Mouse (Mus musculus) neural tube, embryonic 14.5 days (tissue): ENCODE measurements around the gene Olfml2a. TPM values are rescaled to one million over a fixed set of nuclear protein-coding genes. Genes with fewer than 3 reads are reported as not detected.

ENCODE experiments used
- ATAC-seq: fragments of 200-750 bp; cut with Nextera tagmentation; 2 replicates; pipeline ENCODE4 v1.8.0; 2017; ENCODE audit warnings: low read depth, mild to moderate bottlenecking, moderate TSS enrichment, moderate library complexity
- H3K27ac ChIP-seq: fragments of 300-500 bp; sonication (generic); 2 replicates; pipeline ENCODE4 v1.5.1; 2014; ENCODE audit warnings: low read depth, mild to moderate bottlenecking, control low read depth, low read length, moderate library complexity, mixed read lengths
- H3K27me3 ChIP-seq: fragments of 300-500 bp; sonication (generic); 2 replicates; pipeline ENCODE4 v1.6.1; 2014; ENCODE audit warnings: low read length; ENCODE audit not compliant: control insufficient read depth, insufficient read depth
- H3K36me3 ChIP-seq: fragments of 300-500 bp; sonication (generic); 2 replicates; pipeline ENCODE4 v1.6.1; 2014; ENCODE audit warnings: low read length, mixed read lengths; ENCODE audit not compliant: control insufficient read depth, insufficient read depth
- H3K4me1 ChIP-seq: fragments of 300-500 bp; sonication (generic); 2 replicates; pipeline ENCODE4 v1.6.1; 2014; ENCODE audit warnings: low read length; ENCODE audit not compliant: control insufficient read depth, insufficient read depth
- H3K4me2 ChIP-seq: fragments of 300-500 bp; sonication (generic); 2 replicates; pipeline ENCODE4 v1.6.1; 2014; ENCODE audit warnings: mild to moderate bottlenecking, low read depth, low read length, control low read depth
- H3K4me3 ChIP-seq: fragments of 300-500 bp; sonication (generic); 2 replicates; pipeline ENCODE4 v1.5.1; 2014; ENCODE audit warnings: low read depth, low read length, control low read depth, mixed read lengths
- H3K9ac ChIP-seq: fragments of 300-500 bp; sonication (generic); replicated peaks from 2 replicates; pipeline ENCODE4 v1.6.1; 2014; ENCODE audit warnings: low read depth, mild to moderate bottlenecking, control low read depth, low read length, mixed read lengths
- H3K9me3 ChIP-seq: fragments of 300-500 bp; sonication (generic); 2 replicates; pipeline ENCODE4 v1.6.1; 2016; ENCODE audit warnings: low read length; ENCODE audit not compliant: control insufficient read depth
- WGBS: fragments of 180-500 bp; shearing (Covaris S2); extraction: QIAGEN DNeasy Blood & Tissue Kit; methylation state at CpG from one replicate; pipeline ENCODE4 v1.1.7; 2014; 5-methylcytosine and 5-hydroxymethylcytosine counted together
- polyA plus RNA-seq: library from polyadenylated mRNA; unstranded; fragments of >200 nt; fragmentation: Nextera tagmentation; extraction: Ambion mirVana; gene quantifications from 2 replicates; pipeline ENCODE4 v1.2.1, GENCODE M21; 2014

Olfml2a gene
- polyA plus RNA-seq, 1 experiment from 2014 or later, result 0.94 TPM

DNA sequence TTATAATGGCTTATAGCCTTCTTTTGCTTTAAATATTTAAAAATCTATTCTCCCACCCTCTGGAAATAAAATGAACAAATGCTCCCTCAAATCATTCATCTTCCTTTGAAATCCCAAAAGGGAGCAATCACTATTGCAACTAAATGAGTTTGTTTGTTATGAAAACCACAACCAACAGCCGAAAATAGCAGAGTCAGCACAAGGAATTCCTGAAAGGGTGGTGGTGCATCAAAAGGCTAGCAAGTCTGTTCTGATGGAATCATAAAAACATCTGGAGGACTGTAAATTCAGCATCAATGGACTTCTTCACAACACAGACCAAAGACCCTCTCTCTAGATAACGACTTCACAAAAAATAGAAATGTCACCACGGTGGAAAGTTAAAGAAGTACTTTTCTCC, 8.3 kb upstream of the Olfml2a start:
- no peak for ATAC-seq
- Histone ChIP-seq H3K9ac (no peak overlapping the region), H3K4me1 (peaks cover 12% of the 10 kb centered on the region), H3K4me2 (no peak overlapping the region), H3K9me3 (no peaks in the 10 kb centered on the region), H3K4me3 (no peak overlapping the region), H3K27me3 (no peaks in the 10 kb centered on the region), H3K27ac (no peak overlapping the region), H3K36me3 (no peaks in the 10 kb centered on the region)
- 9% methylated on average over 3 of the region's 3 CpGs for WGBS

DNA sequence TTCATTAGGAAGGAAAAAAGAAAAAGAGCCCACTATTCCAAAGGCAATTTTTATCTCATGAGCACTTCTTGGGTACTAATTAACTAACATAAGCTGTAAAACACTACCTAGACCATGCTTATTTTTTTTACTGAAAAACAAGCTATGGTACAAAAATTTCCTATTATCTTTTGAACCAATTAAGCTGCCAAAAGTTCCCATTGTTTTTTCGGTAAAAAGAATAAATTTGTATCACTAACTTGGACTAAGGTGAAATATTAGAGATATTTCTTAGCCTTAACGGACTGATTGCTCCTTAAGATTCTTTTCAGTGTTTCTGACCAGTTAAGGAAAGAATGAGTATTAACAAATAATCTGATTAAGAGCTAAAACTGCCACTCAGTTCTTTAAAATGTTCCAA, 7.9 kb upstream of the Olfml2a start:
- no peaks in the 10 kb centered on the region for H3K36me3 ChIP-seq
- H3K4me1 ChIP-seq, result peaks cover 12% of the 10 kb centered on the region
- H3K27ac ChIP-seq, result no peak overlapping the region
- no peak overlapping the region for H3K4me2 ChIP-seq
- no peak for ATAC-seq
- no peaks in the 10 kb centered on the region for H3K9me3 ChIP-seq
- H3K9ac ChIP-seq, result no peak overlapping the region
- no peaks in the 10 kb centered on the region for H3K27me3 ChIP-seq
- WGBS, result 24% methylated on average over 2 of the region's 2 CpGs
- peak overlapping the region; percentile 89; the same call in 1 of the 2 replicates for H3K4me3 ChIP-seq

DNA sequence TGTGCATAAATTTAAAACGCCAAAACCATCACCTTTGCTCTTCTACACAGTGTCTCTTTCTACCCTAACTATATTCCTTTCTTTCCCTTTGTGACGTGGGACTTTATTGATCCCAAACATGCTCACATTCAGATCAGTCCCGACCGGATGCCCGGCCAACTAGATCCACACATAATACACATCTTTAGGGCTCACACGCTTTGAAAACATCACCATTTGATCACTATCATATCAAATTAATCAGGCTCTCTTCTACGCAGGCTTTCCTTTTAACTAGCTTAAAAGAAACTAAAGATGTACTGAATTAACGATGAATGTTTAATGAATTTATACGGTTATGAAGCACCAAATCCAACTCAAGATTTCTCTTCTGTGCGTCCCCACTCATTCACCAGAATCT, 7.2 kb upstream of the Olfml2a start:
- H3K4me1 ChIP-seq, result peaks cover 12% of the 10 kb centered on the region
- ATAC-seq, result no peak
- no peaks in the 10 kb centered on the region for H3K27me3 ChIP-seq
- 3% methylated on average over 10 of the region's 10 CpGs for WGBS
- H3K4me2 ChIP-seq, result peak overlapping the region; percentile 85
- H3K9me3 ChIP-seq, result no peaks in the 10 kb centered on the region
- peak overlapping the region; percentile 53; the same call in 1 of the 2 replicates for H3K9ac ChIP-seq
- H3K4me3 ChIP-seq, result peak overlapping the region; percentile 89
- H3K36me3 ChIP-seq, result no peaks in the 10 kb centered on the region
- no peak overlapping the region for H3K27ac ChIP-seq

GRCm38 (mm10) chr2:38925171-38926080, 6.4 kb upstream of the Olfml2a start:
- Histone ChIP-seq H3K27me3 (no peaks in the 10 kb centered on the region), H3K4me3 (peak overlapping the region; percentile 89), H3K9me3 (no peaks in the 10 kb centered on the region), H3K27ac (peak overlapping the region; percentile 76), H3K36me3 (no peaks in the 10 kb centered on the region), H3K4me2 (peak overlapping the region; percentile 85), H3K4me1 (peaks cover 12% of the 10 kb centered on the region), H3K9ac (peak overlapping the region; percentile 53)
- ATAC-seq, result peak; percentile 71
- WGBS, result under 1% methylated on average over 46 of the region's 51 CpGs

DNA sequence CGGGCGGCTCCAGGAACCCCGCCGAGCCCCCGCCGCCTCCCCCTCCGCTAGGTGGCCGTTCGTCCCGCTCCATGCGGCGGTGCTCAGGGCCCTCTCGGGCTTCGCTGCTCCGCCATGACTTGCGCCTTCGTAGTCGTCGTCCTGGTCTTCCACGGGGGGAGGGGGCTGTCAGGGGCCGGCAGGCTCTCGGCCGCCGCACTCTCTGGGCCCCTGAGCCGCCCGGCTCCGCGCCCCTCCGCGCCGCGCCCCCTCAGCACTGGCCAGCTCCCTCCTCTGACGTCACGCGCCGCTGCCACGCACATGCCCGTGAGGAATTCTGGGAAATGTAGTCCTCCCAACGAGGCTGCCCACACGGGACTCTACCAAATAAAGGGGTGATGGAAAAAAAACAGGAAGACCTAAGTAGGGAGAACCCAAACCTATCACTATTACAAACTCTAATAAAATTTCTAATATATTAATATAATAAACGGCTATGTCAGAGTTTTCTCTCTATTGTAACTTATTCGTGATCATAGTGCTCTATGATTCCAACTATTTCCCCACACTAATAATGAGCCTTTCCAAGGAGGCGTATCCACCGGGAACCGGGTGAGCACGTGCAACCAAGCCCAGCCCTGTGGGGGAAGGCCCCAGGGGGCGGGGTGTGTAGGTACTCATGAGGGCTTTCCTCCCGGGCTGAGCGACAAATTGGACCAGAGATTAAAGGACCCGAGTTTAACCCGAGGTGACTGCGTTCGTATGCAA, 5.5 kb upstream of the Olfml2a start:
- 0% methylated on average over 45 of the region's 53 CpGs for WGBS
- Histone ChIP-seq H3K4me2 (peak overlapping the region; percentile 85), H3K4me3 (peak overlapping the region; percentile 89), H3K27ac (peak overlapping the region; percentile 76), H3K9me3 (no peaks in the 10 kb centered on the region), H3K9ac (peak overlapping the region; percentile 53), H3K27me3 (no peaks in the 10 kb centered on the region), H3K4me1 (peaks cover 12% of the 10 kb centered on the region), H3K36me3 (no peaks in the 10 kb centered on the region)
- peak; percentile 92 for ATAC-seq

DNA sequence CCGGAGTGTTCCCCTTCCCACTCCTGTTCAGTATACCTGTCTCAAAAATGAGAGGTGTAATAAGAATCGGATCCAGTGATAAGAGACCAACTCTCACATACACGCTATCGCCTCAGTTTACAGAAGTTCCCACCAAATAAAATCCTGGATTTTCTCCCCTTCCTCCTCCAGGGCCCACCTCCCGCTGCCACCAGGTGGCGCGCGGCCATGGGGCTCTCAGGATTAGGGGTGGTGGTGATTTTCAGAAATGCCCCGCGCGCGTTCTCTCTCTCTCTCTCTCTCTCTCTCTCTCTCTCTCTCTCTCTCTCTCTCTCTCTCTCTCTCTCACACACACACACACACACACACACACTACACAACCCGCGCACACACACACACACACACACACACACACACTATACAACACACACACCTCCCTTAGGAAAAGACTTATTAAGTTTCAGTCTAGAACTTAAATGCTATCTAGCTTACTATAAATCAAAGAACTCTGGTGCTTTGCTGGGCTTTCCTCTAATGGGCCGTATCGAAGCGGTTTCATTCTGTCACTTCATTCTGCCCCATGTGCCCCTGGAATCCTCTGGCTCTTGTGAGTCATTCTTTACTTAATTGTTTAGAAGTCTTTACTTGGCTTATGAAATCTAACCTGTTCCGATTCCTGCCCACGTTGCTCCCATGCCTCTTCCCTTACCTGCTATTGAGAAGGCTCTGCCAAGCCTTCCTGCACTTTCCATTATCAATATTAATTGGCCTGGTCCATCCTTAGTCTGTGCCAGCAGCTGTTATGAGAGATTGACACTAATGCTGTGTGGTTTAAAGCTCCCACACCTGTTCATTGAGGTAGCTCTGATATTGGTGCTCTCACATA, 4.4 kb upstream of the Olfml2a start, which contains the start of gene Nr6a1:
Nr6a1 (minus strand) TSS at position 574 of the 865 bp plus-strand sequence.
- peak within 1 kb of the TSS; percentile 44 for H3K4me2 ChIP-seq
- no peaks in the 10 kb centered on the region for H3K27me3 ChIP-seq
- H3K36me3 ChIP-seq, result no peaks in the 10 kb centered on the region
- WGBS, result 9% methylated on average over 19 of the region's 19 CpGs
- no peaks in the 10 kb centered on the region for H3K9me3 ChIP-seq
- peak within 1 kb of the TSS; percentile 89 for H3K4me3 ChIP-seq
- ATAC-seq, result peak; percentile 35
- H3K27ac ChIP-seq, result no peak within 1 kb of the TSS
- peaks cover 15% of the 10 kb centered on the region for H3K4me1 ChIP-seq
- no peak within 1 kb of the TSS for H3K9ac ChIP-seq

DNA sequence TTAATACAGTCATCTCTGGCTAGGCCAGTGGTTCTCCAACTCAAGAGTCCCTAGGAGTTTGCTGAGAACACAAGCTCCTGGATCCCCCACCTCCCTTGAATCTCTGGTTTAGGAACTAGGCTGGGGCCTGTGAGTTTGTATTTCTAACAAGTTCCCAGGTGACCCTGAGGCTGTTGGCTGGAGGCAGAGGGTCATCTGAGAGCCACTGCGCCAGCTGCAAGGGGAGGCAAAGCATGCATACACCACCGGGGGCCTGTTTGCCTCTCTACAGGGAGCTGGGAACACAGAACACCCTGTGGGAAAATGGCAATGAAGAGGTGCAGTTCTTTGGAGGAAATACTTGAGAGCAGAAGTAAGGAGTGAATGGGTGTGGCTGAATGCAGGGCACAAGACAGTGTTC, 1.5 kb upstream of the Olfml2a start:
- no peak for ATAC-seq
- Histone ChIP-seq H3K27ac (no peak overlapping the region), H3K4me2 (no peak overlapping the region), H3K9me3 (no peaks in the 10 kb centered on the region), H3K4me3 (no peak overlapping the region), H3K9ac (no peak overlapping the region), H3K27me3 (no peaks in the 10 kb centered on the region), H3K4me1 (0 out of 2 replicates have a peak, but pooled peaks cover 3% of the 10 kb centered on the region), H3K36me3 (no peaks in the 10 kb centered on the region)
- 58% methylated on average over 2 of the region's 2 CpGs for WGBS

DNA sequence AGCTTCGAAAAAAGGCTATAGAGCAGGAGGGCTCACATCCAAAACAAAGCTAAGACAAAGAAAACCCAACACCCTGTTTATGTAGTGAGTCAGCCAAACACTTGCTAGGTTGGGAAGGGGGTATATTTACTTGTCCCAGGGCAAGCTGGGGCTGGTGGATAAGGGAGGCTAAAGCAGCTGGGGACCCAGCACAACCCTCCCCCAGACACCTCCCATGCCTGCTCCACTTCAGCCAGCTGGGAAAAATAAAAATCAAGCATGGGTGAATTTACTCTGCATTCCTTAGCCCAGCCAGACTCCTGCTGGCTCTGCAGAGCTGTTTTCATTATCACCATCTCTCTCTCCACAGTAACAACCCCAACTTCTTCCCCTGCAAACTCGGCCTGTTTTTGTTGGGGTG, 2.2 kb downstream of the Olfml2a start:
- peak overlapping the region; percentile 8; the same call in 1 of the 2 replicates for H3K4me2 ChIP-seq
- H3K27ac ChIP-seq, result peak overlapping the region; percentile 7; the same call in 1 of the 2 replicates
- ATAC-seq, result no peak
- no peak overlapping the region for H3K4me3 ChIP-seq
- no peaks in the 10 kb centered on the region for H3K9me3 ChIP-seq
- WGBS, result 20% methylated on average over 2 of the region's 2 CpGs
- H3K27me3 ChIP-seq, result no peaks in the 10 kb centered on the region
- 0 out of 2 replicates have a peak, but pooled peaks cover 3% of the 10 kb centered on the region for H3K4me1 ChIP-seq
- H3K36me3 ChIP-seq, result no peaks in the 10 kb centered on the region
- H3K9ac ChIP-seq, result no peak overlapping the region
